8 mouse cellular contexts compared by ENCODE assay signal in genomic region chrX:71215113-71215708, GRCm38 (mm10). TPM values are rescaled to one million over a fixed set of nuclear protein-coding genes. Genes with fewer than 3 reads are reported as not detected.
A peak's percentile ranks its signal among the peaks of the same experiment; 100 is the strongest.
DNase-seq lines count a peak whose midpoint lies in the region; ATAC-seq lines count a peak whose summit lies in the region.

No protein-coding gene starts in this region.

- H3K4me3 ChIP-seq in erythroblast, embryonic 14.5 days (replicated peaks), result peak overlapping the region; percentile 69
- peak overlapping the region; percentile 64 for H3K4me3 ChIP-seq in macrophage (ENCODE audit: inconsistent target)

- peaks cover 52% of the 10 kb centered on the region for H3K79me2 ChIP-seq in macrophage (ENCODE audit: inconsistent target)

- peaks cover 3% of the 10 kb centered on the region; the same call in 1 of the 2 replicates for H3K9me3 ChIP-seq in erythroblast, embryonic 14.5 days (ENCODE audit: control insufficient read depth, low read length)

- H3K27me3 ChIP-seq in erythroblast, embryonic 14.5 days (ENCODE audit: control insufficient read depth), result 0 out of 2 replicates have a peak, but pooled peaks cover 2% of the 10 kb centered on the region

- WGBS in macrophage (ENCODE audit: missing documents), result 22% methylated on average over 25 of the region's 27 CpGs

- DNase-seq in left cerebral cortex, postnatal 25 days (ENCODE audit: low spot score in 2 of 2), result peak; percentile 1 to 8
- no peak for DNase-seq in left cerebral cortex, adult 9 months (ENCODE audit: low spot score in 2 of 2)
- DNase-seq in adipocyte (ENCODE audit: low spot score), result peak; percentile 47
- DNase-seq in spleen, adult 12 weeks (ENCODE audit: low spot score), result peak; percentile 26
- no peak for DNase-seq in gastrocnemius, postnatal 4 days (ENCODE audit: low spot score in 2 of 2)

- intact Hi-C loops in left cerebral cortex, postnatal 25 days (cut with DNase I), result loop anchor here (2.0 to 5.0 kb wide), 2 partner anchors 68 to 162 kb away; no protein-coding TSS in a partner anchor

- peak overlapping the region; percentile 46 for H3K27ac ChIP-seq in macrophage

- H3K4me1 ChIP-seq in erythroblast, embryonic 14.5 days (ENCODE audit: control insufficient read depth), result peaks cover 15% of the 10 kb centered on the region

- no peaks in the 10 kb centered on the region for H3K36me3 ChIP-seq in erythroblast, embryonic 14.5 days (ENCODE audit: control insufficient read depth)
- H3K36me3 ChIP-seq in macrophage (ENCODE audit: inconsistent target), result no peaks in the 10 kb centered on the region

- ATAC-seq in inflammation-experienced regulatory T-cells, adult 6 months, result peak; percentile 39

RNA-seq across cellular contexts. Expression of gene Mtm1, which starts 4.6 kb away (rescaled TPM):
- 1 to 10 TPM; 6.2 to 7.4 TPM for total RNA-seq in left cerebral cortex, postnatal 25 days (2021)
- polyA plus RNA-seq in erythroblast, embryonic 14.5 days (2012), result 0.02 TPM in 1 of 2 replicates, not detected in the other
- polyA plus RNA-seq in inflammation-experienced regulatory T-cells, adult 6 months (2017; shearing (Covaris generic)), result 10 to 100 TPM in 2 of 3 experiments, 1 to 10 TPM in 1; 7.7 to 12.9 (median 11.1) TPM
- total RNA-seq in macrophage (2018; cell fraction: chromatin; rRNA removed), result 100 to 1,000 TPM in 18 of 26 experiments, 10 to 100 TPM in 8; 64.9 to 181 (median 115) TPM
- total RNA-seq in macrophage (2018; cell fraction: cytosol; rRNA removed), result 10 to 100 TPM; 16.1 to 27.1 (median 21.5) TPM
- total RNA-seq in macrophage (2018; cell fraction: nucleus; rRNA removed), result 100 to 1,000 TPM in 3 of 26 experiments, 10 to 100 TPM in 23; 46.6 to 126 (median 77.1) TPM
- 12.9 to 19.5 TPM (median 13.7 TPM) in 3 replicates for polyA plus RNA-seq in macrophage (2018)
- total RNA-seq in gastrocnemius, postnatal 4 days (2021), result 10 to 100 TPM; 10.4 to 12.0 TPM

Comparison
In these comparisons a context has a peak if more than half of its experiments do, and no peak if none do; other contexts are left out.
1. DNase-seq: peak in left cerebral cortex, postnatal 25 days (2 of 2), adipocyte (single experiment) and spleen, adult 12 weeks (single experiment); none in left cerebral cortex, adult 9 months (0 of 2) and gastrocnemius, postnatal 4 days (0 of 2).